Mouse (Mus musculus) MEL (cell line): ENCODE measurements around the gene Iqcd. TPM values are rescaled to one million over a fixed set of nuclear protein-coding genes. Genes with fewer than 3 reads are reported as not detected.
A peak's percentile ranks its signal among the peaks of the same experiment; 100 is the strongest.

Experiments used
- DNase-seq: peaks from one replicate; pipeline ENCODE4 v3.0.0; 2011; ENCODE audit warnings: low read depth, low spot score
- H3K27ac ChIP-seq: 2 replicates; pipeline ENCODE4 v1.5.1; 2012; ENCODE audit warnings: low read depth, mild to moderate bottlenecking, control low read depth, low read length, moderate library complexity; ENCODE audit not compliant: control insufficient read depth
- H3K27me3 ChIP-seq, 2 experiments: fragments of 150-350 bp in 1 of 2; sonication (generic) in 1 of 2; 2 replicates each; pipeline ENCODE4 v1.6.1; 2012; ENCODE audit warnings: low read length in 2 of 2, mild to moderate bottlenecking in 2 of 2, improper control_type of control experiment in 1 of 2, moderate library complexity in 1 of 2; ENCODE audit not compliant: insufficient read depth in 2 of 2, control insufficient read depth in 1 of 2
- H3K36me3 ChIP-seq, 2 experiments: 2 replicates each; pipeline ENCODE4 v1.6.1; 2012 to 2014; ENCODE audit warnings: low read length in 2 of 2, improper control_type of control experiment in 1 of 2, inconsistent platforms in 1 of 2, mild to moderate bottlenecking in 1 of 2; ENCODE audit not compliant: insufficient read depth in 2 of 2, control insufficient read depth in 1 of 2
- H3K4me1 ChIP-seq, 2 experiments: fragments of 150-350 bp in 1 of 2; sonication (generic) in 1 of 2; 2 replicates each; pipeline ENCODE4 v1.6.1; 2012; ENCODE audit warnings: low read length in 2 of 2, improper control_type of control experiment in 1 of 2, mild to moderate bottlenecking in 1 of 2; ENCODE audit not compliant: insufficient read depth in 2 of 2, control insufficient read depth in 1 of 2
- H3K4me3 ChIP-seq, 2 experiments: fragments of 150-350 bp in 1 of 2; sonication (generic) in 1 of 2; 2 replicates each; pipeline ENCODE4 v1.5.1; 2012; ENCODE audit warnings: low read depth in 2 of 2, low read length in 2 of 2, mild to moderate bottlenecking in 2 of 2, moderate library complexity in 2 of 2, control low read depth in 1 of 2, improper control_type of control experiment in 1 of 2; ENCODE audit not compliant: control insufficient read depth in 1 of 2, insufficient read depth in 1 of 2
- H3K79me2 ChIP-seq: 2 replicates; pipeline ENCODE4 v1.6.1; 2012; ENCODE audit warnings: mild to moderate bottlenecking, low read length, moderate library complexity; ENCODE audit not compliant: control insufficient read depth, poor library complexity, insufficient read depth
- H3K9ac ChIP-seq: 2 replicates; pipeline ENCODE4 v1.6.1; 2012; ENCODE audit warnings: low read depth, mild to moderate bottlenecking, control low read depth, low read length, moderate library complexity; ENCODE audit not compliant: control insufficient read depth, poor library complexity, severe bottlenecking
- H3K9me3 ChIP-seq: fragments of 150-350 bp; sonication (generic); replicated peaks from 2 replicates; pipeline ENCODE4 v1.6.1; 2012; ENCODE audit warnings: mild to moderate bottlenecking, low read length, improper control_type of control experiment, moderate library complexity; ENCODE audit not compliant: insufficient read depth
- CTCF ChIP-seq, 3 experiments: IDR thresholded peaks in 2 of 3; conservative IDR thresholded peaks in 1 of 3; 2 replicates each; pipeline ENCODE4 v1.5.1; 2011 to 2012; ENCODE audit warnings: low read length in 3 of 3, low read depth in 2 of 3, mild to moderate bottlenecking in 2 of 3, improper control_type of control experiment in 1 of 3, inconsistent platforms in 1 of 3, mixed read lengths in 1 of 3, moderate library complexity in 1 of 3; ENCODE audit not compliant: control insufficient read depth in 1 of 3, insufficient read depth in 1 of 3, poor library complexity in 1 of 3, severe bottlenecking in 1 of 3
- E2F4 ChIP-seq: IDR thresholded peaks from 2 replicates; pipeline ENCODE4 v1.6.1; 2011; ENCODE audit warnings: low read depth, low read length, improper control_type of control experiment, borderline replicate concordance
- ELF1 ChIP-seq: IDR thresholded peaks from 2 replicates; pipeline ENCODE4 v1.6.1; 2014; ENCODE audit warnings: low read depth, mild to moderate bottlenecking, inconsistent platforms, low read length, improper control_type of control experiment, moderate library complexity
- JUND ChIP-seq: IDR thresholded peaks from 2 replicates; pipeline ENCODE4 v1.6.1; 2011; ENCODE audit warnings: low read depth, mild to moderate bottlenecking, improper control_type of control experiment, low read length
- KAT2A ChIP-seq: conservative IDR thresholded peaks from 2 replicates; pipeline ENCODE4 v1.6.1; 2012; ENCODE audit warnings: low read depth, low read length, improper control_type of control experiment, inconsistent platforms
- MAZ ChIP-seq: IDR thresholded peaks from 2 replicates; pipeline ENCODE4 v1.6.1; 2012; ENCODE audit warnings: low read depth, mild to moderate bottlenecking, inconsistent platforms, low read length, improper control_type of control experiment
- MYB ChIP-seq: IDR thresholded peaks from 2 replicates; pipeline ENCODE4 v1.6.1; 2011; ENCODE audit warnings: mild to moderate bottlenecking, low read depth, low read length, improper control_type of control experiment
- NRF1 ChIP-seq: IDR thresholded peaks from 2 replicates; pipeline ENCODE4 v1.6.1; 2014; ENCODE audit warnings: low read depth, mild to moderate bottlenecking, inconsistent platforms, low read length, improper control_type of control experiment, moderate library complexity; ENCODE audit not compliant: poor library complexity, insufficient read depth, severe bottlenecking
- SMC3 ChIP-seq: IDR thresholded peaks from 2 replicates; pipeline ENCODE4 v1.6.1; 2011; ENCODE audit warnings: low read depth, low read length, improper control_type of control experiment
- TAL1 ChIP-seq: IDR thresholded peaks from 2 replicates; pipeline ENCODE4 v1.6.1; 2012; ENCODE audit warnings: mild to moderate bottlenecking, inconsistent platforms, low read length, moderate library complexity, mixed read lengths
- ZC3H11A ChIP-seq: IDR thresholded peaks from 2 replicates; pipeline ENCODE4 v1.6.1; 2012; ENCODE audit warnings: low read depth, mild to moderate bottlenecking, inconsistent platforms, low read length, improper control_type of control experiment
- ZKSCAN1 ChIP-seq: IDR thresholded peaks from 2 replicates; pipeline ENCODE4 v1.6.1; 2012; ENCODE audit warnings: low read depth, mild to moderate bottlenecking, inconsistent platforms, low read length, improper control_type of control experiment, moderate library complexity
- ZMIZ1 ChIP-seq: IDR thresholded peaks from 2 replicates; pipeline ENCODE4 v1.6.1; 2012; ENCODE audit warnings: low read depth, mild to moderate bottlenecking, inconsistent platforms, low read length, improper control_type of control experiment, moderate library complexity
- ZNF384 ChIP-seq: IDR thresholded peaks from 2 replicates; pipeline ENCODE4 v1.6.1; 2012; ENCODE audit warnings: low read depth, mild to moderate bottlenecking, inconsistent platforms, low read length, improper control_type of control experiment
- polyA plus RNA-seq, 2 experiments: library from polyadenylated mRNA; stranded (reverse) in 1 of 2; unstranded in 1 of 2; fragments of >175 nt in 1 of 2; fragments of >200 nt in 1 of 2; gene quantifications; 2 replicates each; pipeline versions ENCODE4 v1.2.1 to v1.2.4; 2012; ENCODE audit warnings: low replicate concordance in 2 of 2, low read depth in 1 of 2; ENCODE audit not compliant: insufficient read length in 2 of 2, insufficient read depth in 1 of 2, missing spikeins in 1 of 2
- total RNA-seq: library from RNA; depleted of rRNA; stranded (reverse); fragments of 300-350 nt; gene quantifications from 2 replicates; pipeline ENCODE4 v1.2.3, GENCODE M21; 2012

Iqcd gene
- total and polyA plus RNA-seq, 3 experiments = 1.1 to 2.2 TPM; not detected in 1

GRCm38 (mm10) chr5:120631128-120631527 is 42.3 kb downstream of the Iqcd start:
- Histone ChIP-seq H3K79me2 (no peaks in the 10 kb centered on the region), H3K27ac (no peak overlapping the region), H3K36me3 (peaks cover under 1 to 8% of the 10 kb centered on the region in 2 experiments; a peak in 3 of 4 replicates), H3K9ac (no peak overlapping the region), H3K4me3 (no peak overlapping the region), H3K9me3 (no peaks in the 10 kb centered on the region), H3K27me3 (no peaks in the 10 kb centered on the region), H3K4me1 (peaks cover 0 to 11% of the 10 kb centered on the region in 2 experiments; a peak in 2 of 4 replicates)
- no peak for DNase-seq
- no peak for TF ChIP-seq ZMIZ1
- TF ChIP-seq ZKSCAN1 = no peak
- no peak for TF ChIP-seq E2F4
- no peak for TF ChIP-seq ELF1
- no peak for TF ChIP-seq KAT2A

- H3K79me2 ChIP-seq = no peaks in the 10 kb centered on the region
- peaks cover 0 to 11% of the 10 kb centered on the region in 2 experiments; a peak in 2 of 4 replicates for H3K4me1 ChIP-seq
- H3K9me3 ChIP-seq = no peaks in the 10 kb centered on the region
- no peak overlapping the region for H3K27ac ChIP-seq
- 0 out of 2 replicates have a peak, but pooled peaks have one; percentile 6 for TF ChIP-seq SMC3
- no peak for TF ChIP-seq ELF1
- TF ChIP-seq CTCF (IDR thresholded peaks at IDR 0.05 in 2 of 3, conservative IDR thresholded peaks at IDR 0.05 in 1 of 3; ENCODE audit: control insufficient read depth in 1 of 3, insufficient read depth in 1 of 3, low read depth in 2 of 3, low read length in 3 of 3, poor library complexity in 1 of 3, severe bottlenecking in 1 of 3) = peak; percentile 11 to 37 (median 34); a peak in 4 of 6 replicates
- TF ChIP-seq, all 39 proteins: peak for 2
- Histone ChIP-seq H3K4me3 (no peak overlapping the region), H3K9ac (no peak overlapping the region), H3K36me3 (peaks cover 0 to 8% of the 10 kb centered on the region in 2 experiments; a peak in 2 of 4 replicates), H3K27me3 (no peaks in the 10 kb centered on the region)
- no peak for DNase-seq
Measured at GRCm38 (mm10) chr5:120631892-120632291, 43.1 kb downstream of the Iqcd start.

- no peak for DNase-seq
- H3K9me3 ChIP-seq = no peaks in the 10 kb centered on the region
- no peaks in the 10 kb centered on the region; a peak in 1 of 4 replicates for H3K27me3 ChIP-seq
Measured at GRCm38 (mm10) chr5:120634131-120634530, 45.3 kb downstream of the Iqcd start, which contains the start of gene Cfap73. TSS of gene Cfap73 (minus strand) at chr5:120634235.

More at GRCm38 (mm10) chr5:120634131-120634530, 45.3 kb downstream of the Iqcd start, which contains the start of gene Cfap73:
- Histone ChIP-seq H3K79me2 (no peaks in the 10 kb centered on the region), H3K36me3 (no peaks in the 10 kb centered on the region), H3K9ac (no peak within 1 kb of the TSS), H3K4me1 (no peaks in the 10 kb centered on the region), H3K27ac (no peak within 1 kb of the TSS), H3K4me3 (no peak within 1 kb of the TSS)
- TF ChIP-seq NRF1 = no peak
- no peak for TF ChIP-seq KAT2A
- TF ChIP-seq E2F4 = no peak
- no peak for TF ChIP-seq ZNF384
- no peak for TF ChIP-seq MYB
- TF ChIP-seq TAL1 = no peak
- no peak for TF ChIP-seq MAZ
- TF ChIP-seq ZC3H11A = no peak
- TF ChIP-seq JUND = no peak
- TF ChIP-seq, all 39 proteins: peak for 0
